Mouse (Mus musculus) embryo, embryonic 11.5 days (tissue): Measurements from ENCODE around the gene Braf.

ENCODE experiments used
- DNase-seq: peaks from one replicate; pipeline ENCODE4 v3.0.0-alpha.2; 2012; ENCODE audit warnings: low read depth, low spot score

Braf gene

DNA sequence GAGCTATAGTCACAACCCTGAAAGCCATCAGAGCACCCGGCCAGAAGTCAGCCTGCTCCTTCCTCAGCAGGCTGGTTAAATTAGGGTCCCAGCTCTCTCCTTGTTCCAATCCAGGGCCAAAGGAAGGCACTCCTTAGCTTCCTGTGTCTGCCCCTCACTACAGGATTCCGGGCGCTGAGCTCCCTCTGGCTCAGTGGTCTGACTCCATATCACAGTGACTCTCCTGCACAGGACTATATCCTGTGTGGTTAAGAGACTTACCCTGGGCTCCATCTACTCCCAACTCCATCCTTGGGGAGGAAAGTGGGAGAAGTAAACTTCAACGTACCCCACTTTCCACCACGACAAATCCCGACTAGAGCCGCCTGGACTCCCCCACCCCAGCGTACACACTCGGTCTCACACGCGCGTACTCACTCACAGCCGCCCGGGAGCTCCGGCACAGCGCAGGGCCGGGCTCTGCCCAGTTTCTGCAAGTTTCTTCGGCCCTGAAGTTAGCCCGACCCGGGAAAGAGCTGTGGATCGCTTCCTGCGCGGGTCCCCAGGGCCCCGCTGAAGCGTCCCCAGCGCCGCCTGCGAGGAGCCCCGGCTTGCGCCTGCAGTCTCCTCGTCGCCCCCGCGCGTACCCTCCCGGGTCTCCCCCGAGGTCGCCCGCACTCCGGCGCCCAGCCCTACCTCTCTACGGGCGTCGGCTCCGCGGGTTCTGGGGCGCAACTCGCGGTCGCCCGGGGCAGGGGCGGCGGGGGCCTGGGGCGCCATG, 168.2 kb downstream of the Braf start:
- no peak for DNase-seq

DNA sequence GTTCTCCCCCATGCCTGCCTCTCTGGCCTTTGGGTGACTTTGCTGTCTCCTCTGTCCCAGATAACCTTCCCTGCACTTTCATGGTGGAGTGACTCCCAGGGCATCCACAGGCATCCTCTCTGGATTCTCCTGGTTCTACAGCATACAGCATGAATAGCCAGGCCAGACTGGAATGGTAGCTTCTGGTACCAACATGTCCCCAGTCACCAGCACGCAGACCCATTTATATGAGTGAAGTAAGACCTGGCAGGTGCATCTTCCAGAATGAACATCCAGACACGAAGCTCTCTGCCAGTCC, 169.7 kb downstream of the Braf start:
- no peak for DNase-seq

DNA sequence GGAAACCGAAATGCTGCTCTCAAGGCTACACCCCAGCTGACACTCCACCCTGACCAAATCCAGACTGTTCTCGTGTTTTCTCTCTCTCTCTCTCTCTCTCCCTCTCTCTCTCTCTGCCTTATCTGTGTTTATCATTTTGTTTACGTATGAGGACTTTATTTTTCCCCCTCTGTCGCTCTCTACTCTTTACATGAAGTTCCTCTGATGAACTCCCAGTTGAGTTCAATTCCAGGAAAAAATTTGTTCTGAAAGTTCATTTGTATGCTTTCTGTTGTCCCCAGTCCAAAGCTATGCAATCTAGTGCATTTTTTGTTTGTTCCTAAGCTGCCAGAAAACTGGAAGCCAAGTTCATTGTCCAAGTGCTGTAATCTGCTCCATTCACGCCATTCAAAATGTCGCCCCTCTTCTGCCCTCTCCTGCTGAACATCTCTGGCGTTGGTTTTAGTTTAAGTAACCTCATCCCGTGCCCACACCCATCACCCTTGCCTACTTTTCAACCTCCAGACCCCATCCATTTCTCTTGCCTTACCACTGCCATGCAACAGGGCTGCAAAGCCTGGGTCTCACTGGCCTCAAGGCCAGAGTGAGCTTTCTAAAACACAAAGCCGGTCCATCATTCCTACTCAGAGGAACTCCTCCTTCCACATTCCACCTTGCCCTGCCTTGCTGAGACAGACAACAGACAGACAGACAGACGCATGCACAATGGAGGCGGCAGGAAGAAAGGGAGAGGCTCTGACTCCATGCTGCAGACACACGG, 170.2 kb downstream of the Braf start:
- no peak for DNase-seq
